Mouse (Mus musculus): ENCODE measurements around the gene Kmo.

Gene Kmo

GRCm38 (mm10) chr1:175631721-175632221 is 11.6 kb downstream of the Kmo start:
- in situ Hi-C loops (cut with MboI) = no loop called here

- in situ Hi-C loops (cut with MboI) = no loop called here
Measured at GRCm38 (mm10) chr1:175632470-175632869, 12.3 kb downstream of the Kmo start.

- in situ Hi-C loops (cut with MboI) = no loop called here
Measured at GRCm38 (mm10) chr1:175637677-175638076, 17.5 kb downstream of the Kmo start.

- in situ Hi-C loops (cut with MboI) = no loop called here
Measured at GRCm38 (mm10) chr1:175639072-175639471, 18.9 kb downstream of the Kmo start.

- in situ Hi-C loops (cut with MboI) = no loop called here
Measured at GRCm38 (mm10) chr1:175640435-175641150, 20.4 kb downstream of the Kmo start.

- in situ Hi-C loops (cut with MboI) = no loop called here
Measured at GRCm38 (mm10) chr1:175643496-175644265, 23.5 kb downstream of the Kmo start.

GRCm38 (mm10) chr1:175646952-175647351 is 26.8 kb downstream of the Kmo start:
- in situ Hi-C loops (cut with MboI) = no loop called here

GRCm38 (mm10) chr1:175648615-175649014 is 28.4 kb downstream of the Kmo start:
- in situ Hi-C loops (cut with MboI) = no loop called here

GRCm38 (mm10) chr1:175659900-175660299 is 39.7 kb downstream of the Kmo start:
- in situ Hi-C loops (cut with MboI) = no loop called here

- in situ Hi-C loops (cut with MboI) = loop anchor here (5.0 kb wide), 1 partner anchor 42 kb away; the partner anchor contains the start of gene Fh1
Measured at GRCm38 (mm10) chr1:175668666-175669405, 48.7 kb downstream of the Kmo start.

- in situ Hi-C loops (cut with MboI) = loop anchor here (5.0 kb wide), 1 partner anchor 42 kb away; the partner anchor contains the start of gene Fh1
Measured at GRCm38 (mm10) chr1:175669456-175669855, 49.3 kb downstream of the Kmo start.

GRCm38 (mm10) chr1:175670042-175670441 is 49.9 kb downstream of the Kmo start:
- in situ Hi-C loops (cut with MboI) = no loop called here

GRCm38 (mm10) chr1:175671626-175672025 is 51.4 kb downstream of the Kmo start:
- in situ Hi-C loops (cut with MboI) = no loop called here

GRCm38 (mm10) chr1:175673563-175674325 is 53.6 kb downstream of the Kmo start:
- in situ Hi-C loops (cut with MboI) = no loop called here

- in situ Hi-C loops (cut with MboI) = no loop called here
Measured at GRCm38 (mm10) chr1:175675116-175675515, 54.9 kb downstream of the Kmo start.

GRCm38 (mm10) chr1:175677459-175677858 is 57.3 kb downstream of the Kmo start:
- in situ Hi-C loops (cut with MboI) = no loop called here

GRCm38 (mm10) chr1:175680995-175681394 is 60.8 kb downstream of the Kmo start:
- in situ Hi-C loops (cut with MboI) = no loop called here

- in situ Hi-C loops (cut with MboI) = loop anchor here (10.0 kb wide), 1 partner anchor 193 kb away; the partner anchor contains the start of gene Exo1
Measured at GRCm38 (mm10) chr1:175691686-175692245, 71.6 kb downstream of the Kmo start.

GRCm38 (mm10) chr1:175692246-175692996 is 72.2 kb downstream of the Kmo start, which contains the start of the genes Opn3 and Chml:
Gene Opn3, minus strand, starts transcription at chr1:175692776.
Gene Chml, minus strand, starts transcription at chr1:175692901.
- in situ Hi-C loops (cut with MboI) = loop anchor here (10.0 kb wide), 1 partner anchor 192 kb away; the partner anchor contains the start of gene Exo1

GRCm38 (mm10) chr1:175692997-175693361 is 72.8 kb downstream of the Kmo start:
- in situ Hi-C loops (cut with MboI) = loop anchor here (10.0 kb wide), 1 partner anchor 192 kb away; the partner anchor contains the start of gene Exo1

Data from mature B cell (primary cell).